Mouse (Mus musculus) kidney, postnatal 10 days (tissue): ENCODE measurements around the gene Blvrb.
"Not testable (repeated sequence)": the region's sequence is repeated elsewhere in the genome, so short reads cannot be mapped to it uniquely, and the experiment has no call there.

Source experiments
- DNase-seq: peaks from one replicate; pipeline ENCODE4 v3.0.0; 2021; ENCODE audit warnings: mixed read lengths

The Blvrb gene

DNA sequence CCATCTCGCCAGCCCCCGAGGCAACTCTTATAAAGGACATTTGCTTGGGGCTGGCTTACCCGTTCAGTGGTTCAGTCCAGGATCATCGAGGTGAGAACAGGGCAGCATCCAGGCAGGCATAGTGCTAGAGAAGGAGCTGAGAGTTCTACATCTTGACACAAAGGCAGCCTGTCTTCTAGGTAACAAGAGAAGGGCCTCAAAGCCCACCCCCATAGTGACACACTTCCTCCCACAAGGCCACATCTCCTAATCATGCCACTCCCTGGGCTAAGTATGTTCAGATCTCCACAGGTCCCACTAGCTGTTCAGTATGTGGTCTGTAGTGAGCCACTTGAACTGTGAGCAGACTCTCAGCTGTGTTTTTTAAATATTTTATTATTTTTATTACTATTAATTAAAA, 36.1 kb downstream of the Blvrb start:
- DNase-seq = no peak

- DNase-seq = peak; percentile 57
Measured at GRCm38 (mm10) chr7:27486102-27486769, 38.5 kb downstream of the Blvrb start.

GRCm38 (mm10) chr7:27486770-27487697, 39.3 kb downstream of the Blvrb start, which contains the start of gene Sertad1:
Sertad1 (plus strand) TSS chr7:27486910.
- peak; percentile 100 for DNase-seq

DNA sequence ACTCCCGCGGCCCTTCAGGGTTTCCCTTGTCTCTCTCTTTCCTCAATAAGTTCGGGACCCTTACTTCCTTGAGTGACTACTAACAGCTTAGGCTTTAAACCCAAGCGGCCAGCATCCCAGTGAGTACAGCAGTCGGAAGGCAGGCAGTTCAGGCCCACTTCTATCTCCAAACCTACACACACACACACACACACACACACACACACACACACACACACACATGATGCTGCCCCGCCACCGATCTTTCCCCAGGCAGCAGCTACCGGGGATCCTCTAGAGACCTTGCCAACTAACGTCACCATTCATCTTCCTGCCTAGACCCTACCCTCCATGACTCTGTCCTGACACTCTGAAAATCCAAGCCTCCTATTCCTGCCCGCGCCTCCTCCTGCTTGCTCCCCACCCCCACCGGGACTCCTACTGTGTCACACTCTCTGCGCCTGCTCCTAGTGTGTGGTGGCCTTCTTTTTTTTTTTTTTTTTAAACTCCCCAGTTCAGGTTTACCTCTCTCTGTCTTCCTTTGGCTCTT, 40.0 kb downstream of the Blvrb start:
- DNase-seq = peak; percentile 89

GRCm38 (mm10) chr7:27489270-27489869, 41.6 kb downstream of the Blvrb start:
- no peak for DNase-seq

GRCm38 (mm10) chr7:27490227-27490542, 42.4 kb downstream of the Blvrb start:
- no peak for DNase-seq

GRCm38 (mm10) chr7:27490543-27491329, 43.0 kb downstream of the Blvrb start:
- peak; percentile 97 for DNase-seq

GRCm38 (mm10) chr7:27491856-27492255, 44.1 kb downstream of the Blvrb start:
- DNase-seq = peak; percentile 63

DNA sequence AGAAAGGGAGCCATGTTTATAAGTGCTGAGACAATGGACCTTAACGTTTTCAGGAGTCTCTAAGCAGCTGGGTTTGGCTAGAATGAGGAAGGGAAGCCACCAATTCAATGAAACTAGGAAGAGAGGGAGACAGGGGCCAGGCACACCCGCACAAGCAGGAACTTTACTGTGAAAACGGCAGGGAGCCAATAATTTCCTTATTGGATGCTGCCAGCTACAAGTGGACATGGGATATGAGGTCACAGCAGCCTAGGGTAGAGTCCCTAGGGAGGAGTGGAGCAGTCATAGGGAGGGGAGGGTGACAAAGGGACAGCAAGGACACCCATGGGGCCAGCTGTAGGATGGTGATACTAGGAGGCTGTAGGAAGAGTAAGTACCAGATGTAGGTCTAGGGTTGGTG, 45.2 kb downstream of the Blvrb start:
- peak; percentile 9 for DNase-seq

GRCm38 (mm10) chr7:27493450-27493849, 45.7 kb downstream of the Blvrb start:
- peak; percentile 13 for DNase-seq

- not testable (repeated sequence) for DNase-seq
Measured at GRCm38 (mm10) chr7:27494659-27495367, 47.0 kb downstream of the Blvrb start.

DNA sequence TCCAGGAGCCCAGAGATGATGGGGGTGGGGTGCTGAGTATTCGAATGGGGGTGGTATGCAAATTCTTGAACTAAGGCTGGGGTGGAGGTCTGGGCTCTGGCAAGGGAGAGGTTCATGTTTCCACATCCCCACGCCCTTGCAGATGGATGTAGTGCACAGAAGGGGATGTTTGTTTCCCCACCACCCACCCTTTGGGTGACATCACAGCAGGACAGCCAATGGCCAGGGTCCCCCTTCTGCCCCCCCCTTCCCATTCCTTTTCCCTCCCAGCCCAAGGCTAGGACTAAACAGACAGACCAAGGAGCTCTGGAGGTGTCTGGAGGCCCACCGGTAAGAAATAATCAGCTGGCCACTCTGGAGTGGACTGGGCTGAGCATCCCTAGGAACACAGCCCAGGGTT, 51.3 kb downstream of the Blvrb start, which contains the start of gene Prx:
Prx (plus strand) TSS at position 289 of the 400 bp plus-strand sequence.
- DNase-seq = peak; percentile 30

GRCm38 (mm10) chr7:27501620-27502019, 53.8 kb downstream of the Blvrb start:
- DNase-seq = peak; percentile 52

DNA sequence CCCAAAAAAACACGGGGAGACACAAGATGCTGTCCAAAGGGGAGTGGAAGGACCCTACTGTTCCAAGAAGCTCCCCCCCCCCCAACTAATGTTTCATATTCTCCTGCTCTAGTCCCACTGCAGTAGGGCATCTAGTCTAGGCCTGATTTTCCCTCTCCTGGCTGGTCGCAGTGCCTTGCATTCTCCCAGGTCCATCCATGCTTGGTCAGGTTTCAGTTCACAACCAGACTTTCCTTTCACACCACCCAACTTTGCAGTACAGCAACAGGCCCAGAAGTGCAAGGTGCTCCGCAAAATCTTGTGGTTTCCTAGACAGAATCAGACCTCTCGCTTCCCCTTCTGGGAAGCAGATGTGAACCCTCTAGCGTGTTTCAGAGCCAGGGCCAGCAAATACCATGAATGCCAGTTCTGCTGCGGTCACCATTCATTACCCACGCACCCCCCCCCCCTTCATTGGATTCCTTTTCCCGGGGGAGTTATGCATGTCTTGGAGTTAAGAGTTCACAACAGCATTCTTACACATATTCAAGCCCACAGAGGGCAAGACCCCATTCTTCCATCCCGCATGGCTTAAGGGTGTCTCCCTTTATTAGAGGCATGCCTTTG, 59.1 kb downstream of the Blvrb start:
- peak; percentile 46 for DNase-seq

DNA sequence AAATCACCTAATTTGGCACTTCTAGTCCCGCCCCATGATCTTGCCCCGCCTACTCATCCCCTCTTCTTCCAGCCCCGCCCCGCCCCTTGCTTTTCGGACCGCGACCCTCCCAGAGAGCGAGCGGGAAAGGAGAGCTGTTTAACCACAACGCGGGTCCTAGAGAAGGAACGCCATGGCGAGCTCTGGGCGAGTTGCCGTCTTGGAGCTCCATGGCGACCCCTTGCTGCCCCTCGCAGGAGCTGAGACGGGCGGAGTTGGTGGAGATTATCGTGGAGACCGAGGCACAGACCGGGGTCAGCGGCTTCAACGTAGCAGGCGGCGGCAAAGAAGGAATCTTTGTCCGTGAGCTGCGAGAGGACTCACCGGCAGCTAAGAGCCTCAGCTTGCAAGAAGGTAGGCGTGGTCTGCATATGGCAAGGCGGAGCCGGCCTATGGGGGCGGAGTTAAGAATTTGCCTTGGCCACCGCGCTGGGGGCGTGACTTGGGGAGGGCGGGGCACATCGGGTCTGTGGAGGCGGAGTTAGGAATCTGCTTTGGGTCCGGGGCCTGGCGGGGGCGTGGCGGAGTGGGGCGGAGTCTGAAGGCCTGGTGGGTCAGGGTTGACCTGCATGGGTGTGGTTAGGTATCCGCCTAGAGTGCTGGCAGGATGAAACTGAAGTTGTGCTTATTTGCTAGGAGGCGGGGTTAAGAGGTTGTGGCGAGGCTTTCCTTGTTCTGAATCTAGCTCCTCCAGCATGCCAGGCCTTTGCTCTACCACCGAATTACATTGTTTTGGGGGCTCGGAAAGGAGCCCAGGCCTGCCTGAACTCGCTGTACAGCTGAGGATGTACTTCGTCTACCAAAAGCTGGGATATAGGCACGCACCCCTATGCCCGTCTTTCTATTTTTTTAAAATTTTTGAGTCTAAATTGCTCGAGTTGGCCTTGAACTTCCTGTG, 60.2 kb downstream of the Blvrb start:
- peak; percentile 99 for DNase-seq

DNA sequence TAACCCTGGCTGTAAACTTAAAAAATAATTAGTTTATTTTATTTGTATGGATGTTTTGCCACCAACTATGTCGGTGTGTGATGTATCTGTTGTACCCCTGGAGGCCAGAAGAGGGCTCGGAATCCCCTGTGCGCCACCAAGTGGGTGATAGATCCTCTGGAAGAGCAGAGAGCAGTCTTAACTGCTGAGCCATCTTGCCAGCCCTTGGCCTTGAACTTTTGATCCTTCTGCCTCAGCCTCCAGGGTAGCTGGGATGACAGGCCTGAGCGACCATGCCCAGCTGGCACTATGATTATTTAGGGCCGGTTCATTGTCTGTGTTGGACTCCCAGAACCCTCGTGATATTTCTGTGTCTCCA, 60.8 kb downstream of the Blvrb start:
- peak; percentile 82 for DNase-seq

DNA sequence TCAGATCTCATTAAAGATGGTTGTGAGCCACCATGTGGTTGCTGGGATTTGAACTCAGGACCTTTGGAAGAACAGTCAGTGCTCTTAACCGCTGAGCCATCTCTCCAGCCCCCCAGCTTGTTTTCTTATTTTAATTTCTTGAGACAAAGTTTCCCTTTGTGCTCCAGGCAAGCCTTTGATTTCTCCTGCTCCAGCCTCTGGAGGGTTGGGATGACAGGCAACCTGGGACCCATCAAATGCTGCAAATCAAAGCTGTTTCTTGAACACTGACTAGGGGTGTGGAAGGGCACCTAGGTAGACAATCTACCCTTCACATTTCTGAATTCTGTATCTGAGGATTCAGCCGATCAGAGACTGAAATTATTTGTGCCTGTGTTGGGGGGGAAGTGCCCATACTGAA, 63.0 kb downstream of the Blvrb start:
- DNase-seq = no peak

DNA sequence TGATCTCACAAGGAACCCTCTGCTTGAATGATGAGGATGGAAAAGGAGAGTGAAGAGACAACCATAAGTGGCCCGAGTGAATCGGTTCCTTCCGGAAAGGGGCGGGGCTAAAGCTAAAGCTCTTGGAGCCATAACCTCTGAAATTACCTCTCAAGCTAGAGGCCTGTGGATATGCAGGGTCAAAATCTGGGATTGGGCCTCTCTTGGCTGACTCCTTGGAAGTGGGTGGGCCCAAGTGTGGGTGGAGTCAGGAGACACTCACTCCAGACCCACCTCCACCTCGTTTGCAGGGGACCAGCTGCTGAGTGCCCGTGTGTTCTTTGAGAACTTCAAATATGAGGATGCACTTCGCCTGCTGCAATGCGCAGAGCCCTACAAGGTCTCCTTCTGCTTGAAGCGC, 67.2 kb downstream of the Blvrb start:
- no peak for DNase-seq
